Mouse (Mus musculus): ENCODE measurements around the gene Apool.

Gene Apool

GRCm38 (mm10) chrX:112310804-112311530, at the start of gene Apool:
Gene Apool, plus strand, starts transcription at chrX:112311334.
- DNase-seq (ENCODE audit: low read depth): peak; percentile 89

- no peak for DNase-seq (ENCODE audit: low read depth)
Measured at GRCm38 (mm10) chrX:112273550-112273949, 37.6 kb upstream of the Apool start.

- DNase-seq (ENCODE audit: low read depth): no peak
Measured at GRCm38 (mm10) chrX:112311531-112311887, 375 bp downstream of the Apool start.

- DNase-seq (ENCODE audit: low read depth): peak; percentile 11
Measured at GRCm38 (mm10) chrX:112312094-112312493, 960 bp downstream of the Apool start.

GRCm38 (mm10) chrX:112320273-112320672, 9.1 kb downstream of the Apool start:
- no peak for DNase-seq (ENCODE audit: low read depth)

GRCm38 (mm10) chrX:112339486-112339885, 28.4 kb downstream of the Apool start:
- no peak for DNase-seq (ENCODE audit: low read depth)

- DNase-seq (ENCODE audit: low read depth): peak; percentile 1
Measured at GRCm38 (mm10) chrX:112347467-112348394, 36.6 kb downstream of the Apool start.

GRCm38 (mm10) chrX:112348395-112348791, 37.3 kb downstream of the Apool start:
- peak; percentile 31 for DNase-seq (ENCODE audit: low read depth)

GRCm38 (mm10) chrX:112368426-112368825, 57.3 kb downstream of the Apool start:
- peak; percentile 3 for DNase-seq (ENCODE audit: low read depth)

GRCm38 (mm10) chrX:112370577-112371410, 59.7 kb downstream of the Apool start:
- peak; percentile 57 for DNase-seq (ENCODE audit: low read depth)

- DNase-seq (ENCODE audit: low read depth): no peak
Measured at GRCm38 (mm10) chrX:112406679-112407078, 95.5 kb downstream of the Apool start, which contains the start of gene Satl1. Gene Satl1, minus strand, starts transcription at chrX:112406779.

GRCm38 (mm10) chrX:112412309-112412708, 101.2 kb downstream of the Apool start:
- DNase-seq (ENCODE audit: low read depth): no peak

Data from naive thymus-derived CD4-positive, alpha-beta T cell, adult 2 months (primary cell).